Mouse (Mus musculus) cerebellum, postnatal 14 days (tissue): Measurements from ENCODE around the gene Pck2.

ENCODE experiments used
- DNase-seq, 2 experiments: peaks; one replicate each; pipeline ENCODE4 v3.0.0; 2021; ENCODE audit warnings: mixed read lengths in 2 of 2

The Pck2 gene

DNA sequence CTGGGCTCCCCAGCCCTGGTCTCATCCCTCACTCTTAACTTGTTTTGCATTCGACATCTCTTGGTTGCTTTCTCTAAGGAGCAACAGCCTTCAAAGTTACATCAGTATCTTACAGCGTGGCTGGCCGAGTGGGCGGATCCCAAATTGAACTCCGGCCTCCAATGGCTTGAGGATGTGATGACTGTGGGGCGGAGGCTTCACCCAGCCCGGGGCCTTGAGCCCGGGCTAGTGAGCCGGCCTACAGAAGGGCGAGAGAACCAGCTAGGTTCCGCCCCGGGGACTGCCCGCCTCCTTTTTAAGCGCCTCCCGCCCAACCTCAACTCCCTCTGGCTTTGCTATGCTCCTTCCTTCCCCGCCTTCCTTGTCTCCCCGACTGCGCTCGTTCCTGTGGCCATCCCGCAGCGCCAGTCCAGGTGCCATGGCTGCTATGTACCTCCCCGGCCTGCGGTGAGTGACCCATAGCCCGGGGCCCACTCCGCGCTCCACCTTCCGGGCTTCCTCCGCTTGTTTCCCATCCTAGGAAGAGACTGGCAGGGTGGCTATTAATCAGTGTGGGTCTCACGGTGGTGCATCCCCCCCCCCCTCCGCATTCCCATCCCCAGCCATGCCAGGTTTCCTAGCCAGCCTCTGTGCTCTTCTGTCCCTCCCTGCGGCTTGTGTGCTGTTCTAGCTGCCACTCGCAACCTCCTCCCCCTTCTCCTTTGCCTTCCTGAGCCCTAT, at the start of gene Pck2:
Gene Pck2, plus strand, starts transcription at position 200 of the 720 bp plus-strand sequence.
- DNase-seq = peak; percentile 82 to 85

DNA sequence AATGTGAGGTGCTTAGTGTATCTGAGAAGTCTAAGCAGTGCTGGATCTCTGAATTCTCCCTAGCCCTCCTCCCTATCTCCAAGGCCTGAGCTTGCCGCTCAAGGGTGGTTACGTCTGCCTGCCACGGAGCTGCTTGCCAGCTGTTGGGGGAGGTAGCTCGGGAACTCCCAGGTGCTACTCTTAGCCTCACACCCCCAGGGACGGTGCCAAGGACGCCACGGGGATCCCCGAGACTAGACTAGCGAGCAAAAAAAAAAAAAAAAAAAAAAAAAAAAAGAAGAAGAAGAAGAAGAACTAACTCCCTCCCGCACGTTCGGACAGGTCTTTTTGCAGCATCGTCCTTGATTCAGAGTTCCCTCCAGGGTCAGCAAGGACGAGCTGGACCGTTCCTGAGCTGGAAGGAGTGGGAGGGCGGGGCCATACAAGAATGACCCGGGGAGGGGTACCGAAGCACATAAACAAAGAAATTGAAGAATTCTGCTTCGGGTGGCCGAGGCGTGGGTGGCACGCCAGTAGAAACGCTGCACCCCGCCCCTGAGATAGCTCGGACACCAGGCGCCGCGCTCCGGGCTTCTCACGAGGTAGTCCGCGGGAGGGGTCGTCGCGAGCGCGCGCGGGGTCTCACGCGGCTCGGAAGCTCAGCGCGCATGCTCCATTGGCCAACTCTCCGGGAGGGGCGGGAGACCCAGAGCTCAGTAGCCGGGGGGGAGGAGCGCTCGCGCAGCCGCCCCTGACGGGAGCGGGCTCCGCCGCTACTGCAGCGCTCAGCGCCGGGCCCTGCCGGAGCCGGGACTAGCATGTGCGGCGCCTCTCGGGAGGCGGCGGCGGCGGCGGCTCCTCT, 49.5 kb upstream of the Pck2 start, which contains the start of gene Carmil3:
Gene Carmil3, plus strand, starts transcription at position 291 of the 841 bp plus-strand sequence.
- peak; percentile 90 to 94 for DNase-seq

DNA sequence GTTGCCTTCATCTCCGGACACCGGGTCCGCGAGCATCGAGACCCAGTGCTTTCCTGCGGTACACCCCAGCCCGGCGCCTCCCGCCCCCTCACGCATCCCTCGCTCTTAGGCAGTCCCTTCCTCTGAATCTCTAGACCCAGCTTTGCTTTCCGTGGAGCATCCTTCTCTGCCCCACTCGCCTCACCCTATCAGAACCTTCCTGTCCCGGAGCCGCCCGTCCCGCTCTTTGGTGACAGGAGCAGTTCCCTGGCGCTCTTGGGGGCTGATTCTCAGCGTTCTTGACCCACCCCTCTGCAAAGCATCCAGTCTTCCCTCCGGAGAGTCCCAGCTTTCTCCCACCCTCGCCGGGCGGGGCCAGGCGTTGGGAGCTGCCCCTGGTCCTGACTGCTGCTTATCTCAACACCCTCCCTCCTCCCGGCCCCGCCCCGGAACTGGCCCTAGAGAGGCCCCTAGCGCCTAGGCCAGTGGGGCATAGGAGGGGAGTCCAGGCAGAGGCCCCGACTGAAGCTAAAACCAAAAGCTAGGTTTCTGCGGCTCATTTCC, 48.7 kb upstream of the Pck2 start:
- peak; percentile 74 to 75 for DNase-seq

DNA sequence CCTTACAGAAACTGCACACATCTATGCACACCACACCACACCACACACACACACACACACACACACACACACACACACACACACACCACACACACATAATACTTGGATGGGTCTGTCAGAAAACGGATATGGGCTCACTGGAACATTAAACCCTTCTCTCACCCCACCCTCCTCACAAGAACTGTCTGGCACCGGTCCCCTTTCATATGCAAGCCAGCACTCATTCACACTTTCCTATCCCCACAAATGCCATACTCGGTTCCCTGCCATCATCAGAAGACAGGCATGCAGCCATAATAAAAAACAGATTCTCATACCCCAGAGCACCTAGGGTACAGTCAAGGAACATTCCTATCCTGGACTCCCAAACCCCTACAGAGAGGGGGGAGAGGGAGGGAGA, 48.0 kb upstream of the Pck2 start:
- peak in 1 of 2 experiments; percentile 52 for DNase-seq

DNA sequence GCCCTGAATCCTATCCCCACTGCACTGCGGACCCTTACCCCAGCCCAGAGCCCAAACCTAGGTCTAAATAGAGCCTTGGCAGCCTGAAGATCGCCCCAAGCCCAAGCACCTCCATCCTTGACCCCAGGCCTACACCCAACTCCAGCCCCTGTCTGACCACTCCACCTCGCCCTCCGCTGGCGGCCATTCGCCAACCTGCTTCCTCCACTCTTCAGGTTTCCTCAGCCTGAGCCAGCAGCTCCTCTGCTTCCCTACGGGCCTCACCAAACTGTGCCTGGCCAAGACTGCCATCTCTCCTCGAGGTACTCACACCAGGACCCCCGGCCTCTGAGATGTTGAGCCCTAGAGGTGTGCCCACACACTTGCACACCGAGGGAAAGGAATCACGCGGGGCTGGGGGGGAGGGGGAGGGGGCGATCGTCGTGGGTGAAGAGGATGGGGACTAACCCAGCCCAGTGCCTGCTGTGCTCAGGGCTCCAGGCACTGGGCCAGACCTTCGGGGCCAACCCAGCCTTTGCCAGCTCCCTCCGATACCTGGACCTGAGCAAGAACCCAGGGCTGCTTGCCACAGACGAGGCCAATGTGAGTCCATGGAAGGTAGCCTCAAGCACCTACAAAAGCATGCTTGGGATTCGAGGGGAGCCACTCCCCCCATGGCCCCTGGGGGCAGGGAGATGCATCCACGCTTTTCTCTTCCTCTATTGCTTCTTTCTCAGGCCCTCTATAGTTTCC, 44.4 kb upstream of the Pck2 start:
- DNase-seq = peak; percentile 68 to 79

DNA sequence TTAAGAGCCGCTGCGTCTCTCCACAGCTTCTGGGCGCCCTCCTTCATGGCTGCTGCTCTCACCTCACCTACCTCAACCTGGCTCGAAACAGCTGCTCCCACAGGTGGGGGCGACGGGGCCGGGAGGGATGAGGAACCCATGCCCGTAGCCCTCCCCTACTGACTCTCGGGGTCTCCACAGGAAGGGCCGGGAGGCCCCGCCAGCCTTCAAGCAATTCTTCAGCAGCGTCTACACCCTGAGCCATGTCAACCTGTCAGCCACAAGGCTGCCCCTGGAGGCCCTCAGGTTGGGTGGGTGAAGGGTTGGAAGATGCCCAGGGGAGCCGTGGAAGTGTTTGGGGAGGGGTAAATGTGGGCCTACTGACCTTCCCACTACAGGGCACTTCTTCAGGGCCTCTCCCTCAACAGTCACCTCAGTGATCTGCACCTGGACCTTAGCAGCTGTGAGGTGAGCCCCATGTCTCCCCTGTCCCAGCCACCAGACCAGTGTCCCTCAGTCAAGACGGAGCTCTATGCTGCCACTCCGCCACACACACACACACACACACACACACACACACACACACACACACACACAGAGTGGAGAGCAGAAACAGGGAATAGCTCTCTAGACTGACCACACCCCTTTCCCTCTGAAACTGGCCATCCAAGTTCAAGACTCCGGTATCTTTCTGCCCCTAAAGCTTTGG, 43.2 kb upstream of the Pck2 start:
- peak in 1 of 2 experiments; percentile 35 for DNase-seq

DNA sequence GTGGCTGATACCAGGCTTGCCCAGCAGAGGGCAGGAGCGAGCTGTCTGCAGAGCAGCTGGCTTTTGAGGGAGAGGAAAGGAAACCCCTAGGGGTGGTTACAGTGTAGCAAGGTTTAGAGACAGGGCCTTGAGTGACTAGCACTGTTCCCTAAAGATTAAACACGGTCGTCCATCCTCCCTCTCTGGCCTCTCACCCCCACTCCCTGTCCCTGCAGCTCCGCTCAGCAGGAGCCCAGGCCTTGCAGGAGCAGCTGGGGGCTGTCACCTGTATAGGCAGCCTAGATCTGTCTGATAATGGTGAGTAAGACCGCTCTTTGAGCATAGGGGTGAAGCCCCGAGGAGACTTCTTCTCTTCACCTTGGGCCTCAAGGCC, 42.6 kb upstream of the Pck2 start:
- DNase-seq = peak; percentile 96 to 98

DNA sequence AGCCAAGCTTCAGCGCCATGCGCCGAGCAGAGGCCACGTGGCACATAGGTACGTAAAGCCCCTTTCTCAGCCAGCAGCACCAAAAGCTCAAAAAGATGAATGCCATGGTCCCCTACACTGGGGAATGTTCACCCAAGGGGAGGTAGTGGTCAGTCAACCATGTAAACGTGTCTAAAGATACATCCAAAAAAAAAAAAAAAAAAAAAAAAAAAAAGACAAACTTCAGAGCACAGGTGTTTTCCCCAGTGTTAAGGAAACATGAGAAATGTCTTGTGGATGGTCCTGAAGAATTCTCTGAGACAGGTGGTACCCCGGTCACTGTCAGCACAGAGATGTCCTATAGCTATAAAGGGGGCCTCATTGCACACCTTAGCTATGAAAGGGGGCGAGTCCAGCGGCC, 34.5 kb upstream of the Pck2 start:
- DNase-seq = no peak

DNA sequence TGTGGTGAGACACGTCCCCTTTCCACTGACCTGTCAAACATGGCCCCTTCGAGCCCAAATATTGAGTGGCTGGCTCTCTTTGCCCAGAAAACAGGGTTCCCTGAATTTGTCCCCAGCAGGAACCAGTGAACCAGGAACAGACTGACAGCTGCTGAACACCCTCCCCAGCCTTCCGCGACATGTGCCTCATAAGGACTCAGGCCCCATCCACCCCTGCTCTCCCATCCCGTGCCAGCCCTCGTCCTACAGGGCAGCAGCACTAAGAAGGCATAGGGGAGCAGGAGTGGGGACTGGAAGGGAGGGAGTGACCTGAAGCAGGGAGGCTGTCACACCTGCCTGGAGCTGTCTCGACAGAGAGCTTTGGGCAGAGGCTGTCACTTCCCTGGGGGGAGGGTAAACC, 32.3 kb upstream of the Pck2 start:
- no peak for DNase-seq

DNA sequence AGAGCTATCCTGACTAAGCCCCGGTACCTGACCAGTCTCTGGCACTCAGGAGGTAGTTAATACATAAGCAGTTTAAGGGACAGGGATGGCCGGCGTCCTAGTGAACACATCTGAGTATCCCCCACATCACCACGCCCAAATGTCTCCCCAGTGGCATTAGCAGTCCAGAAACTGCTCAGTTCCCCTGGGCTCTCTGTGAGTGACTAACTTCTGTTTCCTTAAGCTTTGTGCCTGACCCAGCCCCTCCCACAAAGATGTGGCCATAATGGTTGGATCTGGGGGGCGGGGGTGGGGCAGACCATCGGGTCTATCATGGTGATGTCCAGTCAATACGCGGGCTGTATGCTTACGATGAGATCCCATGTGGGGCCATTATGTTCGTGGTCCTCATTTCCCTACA, 30.5 kb upstream of the Pck2 start:
- DNase-seq = no peak

DNA sequence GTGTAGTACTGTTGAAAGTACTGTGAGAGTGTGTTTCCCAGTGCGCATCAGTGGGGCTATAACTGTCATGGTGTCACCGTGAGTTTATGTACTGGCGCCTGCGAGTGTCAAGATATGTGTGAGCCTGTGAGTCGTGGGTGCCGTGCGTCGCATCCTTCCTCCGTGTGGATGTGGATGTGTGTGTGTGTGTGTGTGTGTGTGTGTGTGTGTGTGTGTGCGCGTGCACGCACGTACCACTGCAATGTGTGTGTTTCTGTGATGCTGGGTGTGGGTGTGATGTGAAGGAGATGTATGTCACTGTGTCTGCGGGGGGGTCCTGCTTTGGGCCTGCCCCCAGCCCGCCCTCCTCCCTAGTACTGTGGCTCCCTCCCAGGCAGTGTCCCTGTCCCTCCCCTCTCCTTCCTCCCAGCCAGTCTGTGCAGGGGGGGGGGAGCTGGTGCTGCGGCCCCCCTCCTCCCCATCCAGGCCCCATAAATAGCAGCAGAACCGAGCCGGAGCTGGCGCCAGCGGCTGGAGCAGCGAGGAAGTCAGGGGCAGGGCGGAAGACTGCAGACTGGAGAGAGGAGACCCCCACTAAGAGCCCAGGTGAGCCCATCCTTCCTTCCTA, 29.8 kb upstream of the Pck2 start, which contains the start of gene Cpne6:
Gene Cpne6, plus strand, starts transcription at position 321 of the 607 bp plus-strand sequence.
- peak in 1 of 2 experiments; percentile 24 for DNase-seq

DNA sequence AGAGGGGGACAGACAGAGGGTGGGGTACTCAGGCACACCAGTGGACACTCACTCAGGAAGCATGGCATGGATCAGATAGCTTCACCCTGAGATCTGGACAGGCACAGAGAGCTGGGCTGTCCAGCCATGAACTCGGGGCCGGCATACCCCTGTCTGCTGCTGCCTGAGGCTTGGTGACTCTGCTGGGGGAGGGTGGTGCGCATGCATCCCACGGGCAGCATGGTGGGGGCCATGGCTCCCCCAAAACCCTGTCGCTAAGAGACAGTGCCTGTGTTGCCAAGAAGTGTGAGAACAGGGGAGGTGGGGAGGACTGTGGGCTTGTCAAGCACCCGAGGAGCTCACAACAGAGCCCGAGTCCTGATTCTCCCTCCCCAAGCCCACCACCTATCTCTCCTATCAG, 29.0 kb upstream of the Pck2 start:
- peak in 1 of 2 experiments; percentile 17 for DNase-seq

DNA sequence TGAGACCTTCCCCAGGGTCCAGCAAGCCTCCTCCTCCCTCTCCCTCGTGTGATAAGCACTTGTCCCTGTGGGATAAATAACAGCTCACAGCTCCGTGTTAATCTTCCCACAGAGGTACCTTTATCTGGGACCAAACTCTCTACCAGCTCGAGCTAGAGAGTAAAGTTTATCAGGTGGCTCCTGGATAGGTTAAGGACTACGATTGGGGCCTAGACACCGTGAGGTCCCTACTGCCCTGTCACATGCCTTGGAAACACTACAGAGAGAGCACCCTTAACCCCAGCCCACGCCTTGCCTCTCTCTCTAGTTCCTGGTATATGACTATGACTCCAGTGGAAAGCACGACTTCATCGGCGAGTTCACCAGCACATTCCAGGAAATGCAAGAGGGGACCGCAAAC, 26.1 kb upstream of the Pck2 start:
- DNase-seq = no peak

DNA sequence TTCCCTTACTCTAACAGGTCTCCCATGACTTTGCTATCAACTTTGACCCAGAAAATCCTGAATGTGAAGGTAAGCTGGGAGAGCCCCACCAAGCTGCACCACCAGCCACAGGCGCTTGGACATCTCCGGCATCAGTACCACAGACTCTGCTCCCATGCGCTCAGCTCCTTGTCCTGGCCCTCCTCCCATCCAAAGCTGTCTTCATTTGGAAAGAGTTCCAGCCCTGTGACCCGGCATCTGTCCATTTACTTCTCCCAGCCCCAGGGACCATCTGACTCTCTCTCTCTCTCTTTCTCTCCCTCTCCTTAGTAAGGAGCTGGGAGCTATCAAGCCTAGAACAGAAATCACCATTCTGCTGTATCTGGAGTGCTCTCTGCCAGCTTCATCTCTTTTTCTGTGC, 24.2 kb upstream of the Pck2 start:
- DNase-seq = peak in 1 of 2 experiments; percentile 57

DNA sequence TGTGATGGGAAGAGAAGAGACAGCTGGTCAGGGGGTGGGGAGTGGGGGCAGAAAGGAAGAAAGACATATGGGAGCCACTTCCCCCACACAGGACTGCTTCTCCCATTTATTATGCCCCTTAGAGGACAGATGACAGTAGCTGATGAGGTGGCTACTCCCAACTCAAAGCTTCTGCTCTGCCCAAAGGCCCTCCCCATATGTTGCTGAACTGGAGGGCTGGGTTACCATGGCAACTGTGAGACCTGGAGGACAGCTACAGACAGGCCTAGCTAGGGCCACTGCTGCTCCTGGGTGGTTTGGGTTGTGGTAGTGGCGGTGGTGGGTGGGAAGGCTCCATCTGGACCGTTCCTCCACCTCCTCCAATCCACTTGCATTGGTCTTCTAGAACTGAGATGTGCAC, 21.2 kb upstream of the Pck2 start:
- DNase-seq = peak; percentile 65 to 70

DNA sequence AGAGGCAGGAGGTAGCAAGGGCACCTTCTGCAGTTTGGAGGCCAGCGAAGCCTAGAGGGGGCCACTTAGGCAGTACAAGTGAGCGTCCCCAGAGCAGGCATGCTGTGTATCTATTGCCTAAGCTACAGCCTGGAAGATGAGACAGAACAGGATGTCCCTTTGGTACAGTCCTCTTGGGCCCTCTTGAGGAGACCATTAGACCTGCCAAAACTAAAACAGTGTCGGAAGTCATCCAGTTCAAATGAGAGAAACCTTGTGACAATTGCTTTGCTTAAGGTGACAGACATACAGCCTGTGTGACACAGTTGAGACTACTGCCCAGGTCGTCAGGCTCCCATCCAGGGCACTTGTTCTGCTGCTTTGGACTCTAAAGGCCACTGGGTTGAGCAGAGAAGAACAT, 20.5 kb upstream of the Pck2 start:
- DNase-seq = no peak

DNA sequence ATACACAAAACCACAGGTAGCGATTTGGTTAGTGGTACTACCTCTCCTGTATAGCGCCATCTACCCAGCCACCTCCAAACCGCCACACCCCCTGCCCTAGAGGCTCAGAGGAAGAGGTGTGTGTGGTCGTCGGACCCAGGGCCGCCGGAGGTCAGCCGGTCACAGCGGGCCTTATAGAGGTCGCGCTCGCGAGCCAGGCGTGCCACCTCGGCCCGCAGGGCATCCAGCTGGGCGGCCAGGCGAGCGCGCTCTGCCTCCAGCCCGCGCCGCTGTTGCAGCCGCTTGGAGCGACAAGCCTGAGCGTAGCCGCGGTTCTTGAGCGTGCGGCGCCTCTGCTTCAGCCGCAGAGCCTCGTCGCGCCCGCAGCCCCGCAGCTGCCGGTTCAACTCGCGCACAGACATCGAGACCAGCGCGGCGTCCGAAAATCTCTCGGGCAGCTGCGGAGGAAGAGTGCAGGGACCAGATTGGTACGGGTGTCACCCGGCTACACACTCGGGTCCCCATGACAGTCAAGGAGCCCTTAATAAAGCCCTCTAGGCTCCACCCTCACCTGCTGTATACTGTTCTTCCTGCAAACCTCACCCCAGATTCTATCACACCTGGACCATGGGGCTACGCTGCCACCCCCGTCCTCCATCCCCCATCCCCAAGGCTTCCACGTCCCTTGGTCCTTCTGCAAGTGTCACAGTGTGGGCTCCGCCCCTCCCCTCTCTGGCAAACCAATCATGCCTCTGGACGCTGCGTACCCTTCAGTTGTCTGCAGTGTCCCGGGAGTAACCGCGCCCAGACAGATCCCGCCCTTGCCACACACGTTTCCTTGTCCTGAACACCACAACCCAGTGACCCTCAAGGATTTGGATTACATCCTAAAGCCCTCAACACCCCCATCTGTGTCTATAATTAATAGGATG, 19.4 kb upstream of the Pck2 start:
- DNase-seq = peak; percentile 76 to 78

DNA sequence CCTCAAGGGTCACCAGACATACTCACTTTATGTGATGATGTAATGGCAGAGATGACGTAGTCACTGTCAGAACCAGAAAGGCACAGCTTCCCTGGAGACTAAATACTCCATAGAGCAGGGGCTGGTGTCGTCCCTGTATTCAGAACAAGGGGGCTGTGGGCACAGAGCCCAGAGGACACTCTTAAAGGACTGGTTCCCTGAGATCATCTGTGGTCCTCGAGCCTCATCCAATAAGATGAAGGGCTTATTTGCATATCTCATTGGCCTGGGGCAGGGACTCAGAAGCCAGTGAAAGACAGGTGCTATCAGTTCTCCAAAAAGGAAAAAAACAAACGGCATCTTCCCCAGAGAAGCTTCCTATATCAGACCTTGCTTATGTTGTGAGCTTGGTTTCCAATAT, 16.0 kb upstream of the Pck2 start:
- DNase-seq = no peak

DNA sequence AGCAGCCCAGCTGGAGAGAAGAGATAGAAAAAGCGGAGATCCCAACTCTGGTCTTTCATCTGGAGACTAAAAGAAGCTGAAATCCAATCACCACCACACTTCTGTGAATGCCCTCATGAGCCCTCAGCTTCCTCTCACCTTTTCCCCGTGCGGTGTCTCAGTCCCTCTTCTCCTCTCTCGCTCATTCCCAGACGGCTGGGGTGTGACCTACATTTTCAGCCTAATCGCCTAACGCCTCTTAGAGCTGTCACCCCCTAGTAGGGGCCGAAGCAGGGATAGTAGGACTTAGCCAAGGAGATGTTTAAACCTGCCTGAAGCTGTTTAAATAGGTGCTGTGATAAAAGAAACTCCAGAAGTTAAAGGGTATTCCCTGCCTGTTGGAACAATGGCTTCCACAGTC, 15.3 kb upstream of the Pck2 start, which contains the start of gene Nrl:
Gene Nrl, minus strand, starts transcription at position 197 of the 400 bp plus-strand sequence.
- DNase-seq = no peak

DNA sequence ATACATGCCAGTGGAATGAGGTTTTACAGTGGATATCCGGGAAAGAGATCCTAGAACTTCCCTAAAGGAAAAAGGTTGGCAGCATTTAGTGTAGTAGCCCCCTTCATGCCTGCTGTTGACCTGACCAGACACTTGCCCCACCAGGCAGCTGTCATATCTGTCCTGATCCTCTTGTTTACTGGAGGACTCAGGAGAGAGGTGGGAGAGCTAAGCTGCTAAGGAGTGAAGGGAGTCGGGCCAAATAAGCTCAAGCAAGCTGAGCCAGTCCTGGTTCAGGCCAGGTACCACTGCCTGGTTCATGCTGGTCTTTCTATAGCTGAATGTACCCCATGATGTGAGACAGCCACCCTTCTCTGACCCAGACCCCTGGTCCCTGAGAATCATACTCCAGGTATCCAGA, 13.4 kb upstream of the Pck2 start:
- no peak for DNase-seq

DNA sequence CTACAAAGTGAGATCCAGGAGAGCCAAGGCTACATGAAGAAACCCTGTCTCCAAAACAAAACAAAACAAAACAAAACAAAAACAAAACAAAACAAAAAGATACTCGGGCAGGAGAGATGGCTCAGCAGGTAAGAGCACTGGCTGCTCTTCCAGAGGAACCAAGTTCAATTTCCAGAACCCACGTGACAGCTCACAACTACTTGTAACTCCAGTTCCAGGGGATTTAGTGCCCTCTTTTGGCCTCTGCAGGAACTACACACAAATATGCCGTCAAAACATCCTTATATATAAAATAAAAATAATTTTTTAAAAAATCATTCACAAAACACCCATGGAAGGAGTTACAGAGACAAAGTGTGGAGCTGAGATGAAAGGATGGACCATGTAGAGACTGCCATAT, 12.1 kb upstream of the Pck2 start:
- DNase-seq = peak; percentile 53 to 69
